Mouse (Mus musculus) cerebellum, adult 2 months (tissue): Measurements from ENCODE around the gene A230050P20Rik. TPM values are rescaled to one million over a fixed set of nuclear protein-coding genes. Genes with fewer than 3 reads are reported as not detected.
"Not testable (repeated sequence)": the region's sequence is repeated elsewhere in the genome, so short reads cannot be mapped to it uniquely, and the experiment has no call there.

ENCODE experiments used
- DNase-seq, 2 experiments: peaks; one replicate each; pipeline ENCODE4 v3.0.0; 2021
- H3K27ac ChIP-seq: fragments of 200-500 bp; 2 replicates; pipeline ENCODE4 v1.5.1; 2012; ENCODE audit warnings: low read length, control low read depth, inconsistent platforms; ENCODE audit not compliant: insufficient read depth
- H3K27me3 ChIP-seq: fragments of 200-500 bp; 2 replicates; pipeline ENCODE4 v1.6.1; 2012; ENCODE audit warnings: inconsistent platforms, mild to moderate bottlenecking, low read length, moderate library complexity; ENCODE audit not compliant: control insufficient read depth, insufficient read depth
- H3K4me1 ChIP-seq: fragments of 200-500 bp; 2 replicates; pipeline ENCODE4 v1.6.1; 2011; ENCODE audit warnings: low read length; ENCODE audit not compliant: control insufficient read depth, insufficient read depth
- H3K4me3 ChIP-seq: fragments of 200-500 bp; replicated peaks from 2 replicates; pipeline ENCODE3; 2011; ENCODE audit warnings: mild to moderate bottlenecking, low read depth, low read length, control low read depth; ENCODE audit not compliant: insufficient read depth
- CTCF ChIP-seq: fragments of 200-500 bp; IDR thresholded peaks from 2 replicates; pipeline ENCODE4 v1.5.1; 2011; ENCODE audit warnings: low read depth, mild to moderate bottlenecking, control low read depth, low read length, moderate library complexity, borderline replicate concordance; ENCODE audit not compliant: insufficient read depth
- POLR2A ChIP-seq: fragments of 200-500 bp; IDR thresholded peaks from 2 replicates; pipeline ENCODE4 v1.6.1; 2011; ENCODE audit warnings: low read length, control low read depth, borderline replicate concordance; ENCODE audit not compliant: insufficient read depth
- WGBS: fragments of 180-500 bp; shearing (Covaris S2); methylation state at CpG from one replicate; pipeline ENCODE4 v1.1.7; 2018; 5-methylcytosine and 5-hydroxymethylcytosine counted together
- polyA plus RNA-seq: library from polyadenylated mRNA; depleted of rRNA; stranded (reverse); fragments of >200 nt; gene quantifications from 2 replicates; pipeline ENCODE4 v1.2.3, GENCODE M21; 2012; rRNA removed

Gene A230050P20Rik
- polyA plus RNA-seq, result 169 and 171 TPM in 2 replicates

DNA sequence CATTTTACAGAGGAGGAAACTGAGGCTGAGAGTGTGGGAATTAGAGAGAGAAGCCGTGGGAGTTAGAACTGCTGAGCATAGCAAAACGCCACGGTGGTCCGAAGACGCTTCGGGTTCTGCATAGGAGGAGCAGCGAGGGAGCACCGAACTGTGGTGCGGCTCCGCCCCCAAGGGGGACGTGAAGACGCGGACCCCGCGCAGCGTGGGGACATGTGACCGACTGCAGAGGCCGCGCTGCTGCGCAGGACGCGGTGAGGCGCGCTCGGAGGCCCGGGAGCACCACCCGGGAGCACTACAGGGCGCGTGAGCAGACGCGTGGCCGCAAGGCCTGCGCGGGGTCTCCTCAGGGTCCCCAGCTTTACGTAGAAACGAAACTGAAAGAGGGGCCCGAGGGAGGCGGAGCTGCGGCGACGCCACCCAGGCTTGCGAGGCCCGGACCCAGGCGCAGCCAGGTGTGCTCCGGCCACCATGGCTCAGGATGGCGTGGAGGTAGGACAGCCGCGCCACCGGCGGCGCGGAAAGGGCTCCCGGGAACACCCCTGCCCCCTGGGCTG, at the start of gene A230050P20Rik:
Gene A230050P20Rik, plus strand, starts transcription at position 195 of the 554 bp plus-strand sequence.
- DNase-seq, result peak; percentile 73 to 75
- H3K27ac ChIP-seq, result no peak within 1 kb of the TSS

DNA sequence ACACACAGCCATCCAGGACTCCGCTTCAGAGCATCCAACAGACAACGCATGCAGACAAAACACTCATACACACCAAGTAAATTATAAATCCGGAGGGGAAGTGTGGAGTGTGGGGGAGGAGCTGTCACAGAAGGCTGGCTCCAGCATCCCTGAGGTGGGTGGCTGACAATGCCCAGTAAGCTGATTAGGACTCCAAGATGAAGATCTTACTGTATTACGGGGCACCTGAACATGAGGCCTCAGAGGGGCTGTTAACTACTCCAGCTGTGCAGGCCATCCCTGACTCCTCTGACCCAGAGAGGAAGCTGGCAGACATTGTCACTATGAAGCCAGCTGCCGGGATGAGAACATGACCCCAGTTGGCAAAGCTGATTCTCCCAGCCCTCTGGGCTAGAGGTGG, 48.4 kb upstream of the A230050P20Rik start:
- no peaks in the 10 kb centered on the region for H3K4me1 ChIP-seq
- no peak overlapping the region for H3K4me3 ChIP-seq
- H3K27me3 ChIP-seq, result no peaks in the 10 kb centered on the region
- DNase-seq, result no peak
- 62% methylated on average over 5 of the region's 5 CpGs for WGBS
- TF ChIP-seq POLR2A (no peak), CTCF (no peak)
- H3K27ac ChIP-seq, result no peak overlapping the region

More for the DNA sequence above, at the start of gene A230050P20Rik:
- 5% methylated on average over 53 of the region's 53 CpGs for WGBS
- Histone ChIP-seq H3K27me3 (no peaks in the 10 kb centered on the region), H3K4me1 (no peaks in the 10 kb centered on the region), H3K4me3 (peak within 1 kb of the TSS; percentile 60)
- peak; percentile 48; the same call in 1 of the 2 replicates for TF ChIP-seq POLR2A
- TF ChIP-seq CTCF, result no peak

GRCm38 (mm10) chr9:20822821-20823220, 45.6 kb upstream of the A230050P20Rik start:
- H3K27me3 ChIP-seq, result no peaks in the 10 kb centered on the region
- 79% methylated on average over 3 of the region's 3 CpGs for WGBS
- no peak overlapping the region for H3K27ac ChIP-seq
- no peak for TF ChIP-seq CTCF
- TF ChIP-seq POLR2A, result no peak
- H3K4me1 ChIP-seq, result no peaks in the 10 kb centered on the region
- H3K4me3 ChIP-seq, result no peak overlapping the region
- DNase-seq, result no peak

GRCm38 (mm10) chr9:20825781-20826180, 42.7 kb upstream of the A230050P20Rik start:
- WGBS, result 55% methylated on average over 5 of the region's 5 CpGs
- no peak overlapping the region for H3K4me3 ChIP-seq
- H3K4me1 ChIP-seq, result no peaks in the 10 kb centered on the region
- H3K27me3 ChIP-seq, result no peaks in the 10 kb centered on the region
- no peak for DNase-seq
- no peak for TF ChIP-seq POLR2A
- no peak for TF ChIP-seq CTCF
- H3K27ac ChIP-seq, result no peak overlapping the region

GRCm38 (mm10) chr9:20828127-20828526, 40.3 kb upstream of the A230050P20Rik start:
- H3K27me3 ChIP-seq, result no peaks in the 10 kb centered on the region
- no peak overlapping the region for H3K27ac ChIP-seq
- no peak for DNase-seq
- WGBS, result 97% methylated on average over 1 of the region's 1 CpGs
- H3K4me1 ChIP-seq, result no peaks in the 10 kb centered on the region
- H3K4me3 ChIP-seq, result no peak overlapping the region
- no peak for TF ChIP-seq POLR2A
- no peak for TF ChIP-seq CTCF

GRCm38 (mm10) chr9:20830901-20831643, 37.4 kb upstream of the A230050P20Rik start:
- peak; percentile 87 to 90 for DNase-seq
- H3K27ac ChIP-seq, result no peak overlapping the region
- H3K27me3 ChIP-seq, result no peaks in the 10 kb centered on the region
- no peaks in the 10 kb centered on the region for H3K4me1 ChIP-seq
- peak overlapping the region; percentile 9 for H3K4me3 ChIP-seq
- TF ChIP-seq CTCF, result peak; percentile 83
- TF ChIP-seq POLR2A, result no peak
- WGBS, result 14% methylated on average over 19 of the region's 19 CpGs

DNA sequence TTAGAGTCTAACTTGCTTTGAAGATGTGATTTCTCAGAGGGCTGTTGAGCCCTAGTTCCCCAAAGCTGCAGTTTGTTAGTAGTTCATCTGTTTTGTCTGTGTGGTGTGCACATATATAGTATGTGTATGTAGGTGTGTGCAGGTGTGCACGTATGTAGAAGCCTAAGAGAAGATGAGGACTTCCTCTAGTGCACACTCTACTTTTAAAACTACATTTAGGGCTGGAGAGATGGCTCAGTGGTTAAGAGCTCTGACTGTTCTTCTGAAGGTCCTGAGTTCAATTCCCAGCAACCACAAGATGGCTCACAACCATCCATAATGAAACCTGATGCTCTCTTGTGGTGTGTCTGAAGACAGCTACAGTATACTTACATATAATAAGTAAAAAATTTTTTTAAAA, 33.6 kb upstream of the A230050P20Rik start:
- Histone ChIP-seq H3K27me3 (no peaks in the 10 kb centered on the region), H3K27ac (no peak overlapping the region), H3K4me3 (no peak overlapping the region), H3K4me1 (no peaks in the 10 kb centered on the region)
- TF ChIP-seq POLR2A, result no peak
- TF ChIP-seq CTCF, result no peak
- no peak for DNase-seq
- 77% methylated on average over 1 of the region's 1 CpGs for WGBS

DNA sequence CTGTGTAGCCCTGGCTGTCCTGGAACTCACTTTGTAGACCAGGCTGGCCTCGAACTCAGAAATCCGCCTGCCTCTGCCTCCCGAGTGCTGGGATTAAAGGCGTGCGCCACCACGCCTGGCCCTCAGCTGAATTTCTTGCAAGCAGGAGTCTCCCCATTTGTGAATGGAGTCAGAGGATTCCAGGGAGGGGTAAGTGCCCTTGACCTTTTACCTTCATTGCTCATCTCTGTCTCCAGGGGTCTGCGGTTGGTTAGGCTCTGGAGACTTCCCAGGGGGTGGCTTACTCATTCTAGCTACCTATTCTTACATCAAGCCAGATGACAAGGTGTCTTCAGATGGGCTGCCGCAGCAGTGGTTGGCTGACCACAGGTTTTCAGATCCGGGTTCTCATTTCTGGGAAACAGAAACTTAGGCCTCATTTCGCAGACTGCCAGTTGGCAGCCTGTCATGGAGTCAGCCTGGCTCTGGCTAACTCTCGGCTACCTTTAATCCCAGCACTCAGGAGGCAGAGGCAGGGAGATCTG, 32.9 kb upstream of the A230050P20Rik start:
- not testable (repeated sequence) for H3K27me3 ChIP-seq, DNase-seq, H3K4me1 ChIP-seq, H3K4me3 ChIP-seq, H3K27ac ChIP-seq
- WGBS, result 86% methylated on average over 11 of the region's 11 CpGs
